Mouse (Mus musculus) liver, embryonic 14.5 days (tissue): ENCODE results near the gene Ubox5. TPM values are rescaled to one million over a fixed set of nuclear protein-coding genes. Genes with fewer than 3 reads are reported as not detected.

ENCODE experiments used
- ATAC-seq: fragments of 200-750 bp; cut with Nextera tagmentation; 2 replicates; pipeline ENCODE4 v1.8.0; 2017; ENCODE audit warnings: moderate number of reproducible peaks, mild to moderate bottlenecking, moderate library complexity; ENCODE audit not compliant: insufficient read depth
- DNase-seq, 3 experiments: peaks; one replicate each; pipeline ENCODE4 v3.0.0-alpha.2; 2012 to 2013; ENCODE audit warnings: low read depth in 3 of 3, low spot score in 3 of 3
- H3K27ac ChIP-seq: fragments of 300-500 bp; sonication (generic); 2 replicates; pipeline ENCODE4 v1.5.1; 2014; ENCODE audit warnings: moderate library complexity, mild to moderate bottlenecking, control low read depth, inconsistent platforms
- H3K27me3 ChIP-seq: fragments of 300-500 bp; sonication (generic); 2 replicates; pipeline ENCODE4 v1.6.1; 2014; ENCODE audit warnings: mild to moderate bottlenecking, low read length, moderate library complexity; ENCODE audit not compliant: control insufficient read depth, insufficient read depth
- H3K36me3 ChIP-seq: fragments of 300-500 bp; sonication (generic); replicated peaks from 2 replicates; pipeline ENCODE4 v1.6.1; 2014; ENCODE audit warnings: low read depth; ENCODE audit not compliant: control insufficient read depth, insufficient read depth
- H3K4me1 ChIP-seq, 2 experiments: fragments of 200-500 bp in 1 of 2; fragments of 300-500 bp in 1 of 2; sonication (generic) in 1 of 2; replicated peaks; 2 replicates each; pipeline ENCODE4 v1.6.1; 2012 to 2014; ENCODE audit warnings: antibody characterized with exemption in 1 of 2, inconsistent platforms in 1 of 2, low read length in 1 of 2; ENCODE audit not compliant: control insufficient read depth in 2 of 2, insufficient read depth in 2 of 2
- H3K4me2 ChIP-seq: fragments of 300-500 bp; sonication (generic); 2 replicates; pipeline ENCODE4 v1.6.1; 2014; ENCODE audit warnings: low read depth, mild to moderate bottlenecking, control low read depth, moderate library complexity
- H3K4me3 ChIP-seq, 2 experiments: fragments of 200-500 bp in 1 of 2; fragments of 300-500 bp in 1 of 2; sonication (generic) in 1 of 2; 2 replicates each; pipeline ENCODE4 v1.5.1; 2012 to 2014; ENCODE audit warnings: low read depth in 2 of 2, low read length in 2 of 2, mild to moderate bottlenecking in 2 of 2, control low read depth in 1 of 2, inconsistent platforms in 1 of 2, moderate library complexity in 1 of 2; ENCODE audit not compliant: insufficient read depth in 1 of 2
- H3K9ac ChIP-seq: fragments of 300-500 bp; sonication (generic); replicated peaks from 2 replicates; pipeline ENCODE4 v1.6.1; 2014; ENCODE audit warnings: mild to moderate bottlenecking, control low read depth, moderate library complexity
- H3K9me3 ChIP-seq: fragments of 300-500 bp; sonication (generic); 2 replicates; pipeline ENCODE4 v1.6.1; 2016; ENCODE audit warnings: low read length, mixed read lengths; ENCODE audit not compliant: control insufficient read depth
- CTCF ChIP-seq: IDR thresholded peaks from 2 replicates; pipeline ENCODE4 v1.5.1; 2016; ENCODE audit warnings: antibody characterized with exemption, low read depth, control low read depth
- EP300 ChIP-seq: IDR thresholded peaks from 2 replicates; pipeline ENCODE4 v1.6.1; 2016; ENCODE audit warnings: antibody characterized with exemption, low read depth
- WGBS: fragments of 180-500 bp; shearing (Covaris S2); extraction: QIAGEN DNeasy Blood & Tissue Kit; methylation state at CpG from one replicate; pipeline ENCODE4 v1.1.7; 2014; ENCODE audit not compliant: insufficient replicate concordance; 5-methylcytosine and 5-hydroxymethylcytosine counted together
- polyA plus RNA-seq, 2 experiments: library from polyadenylated mRNA; depleted of rRNA in 1 of 2; stranded (reverse) in 1 of 2; unstranded in 1 of 2; fragments of >200 nt; fragmentation: Nextera tagmentation in 1 of 2; extraction: Ambion mirVana in 1 of 2; gene quantifications; 2 replicates each; pipeline versions ENCODE4 v1.2.1 to v1.2.3; 2012 to 2014

Gene Ubox5
- polyA plus RNA-seq, 2 experiments, result 3.4 to 5.4 TPM

- Histone ChIP-seq H3K36me3 (no peaks in the 10 kb centered on the region), H3K9me3 (no peaks in the 10 kb centered on the region), H3K27ac (no peak overlapping the region), H3K9ac (no peak overlapping the region), H3K4me3 (peak overlapping the region in 1 of 2 experiments; percentile 25; a peak in 2 of 4 replicates), H3K4me1 (peaks cover 0 to 2% of the 10 kb centered on the region in 2 experiments; a peak in 2 of 4 replicates), H3K4me2 (peak overlapping the region; percentile 50), H3K27me3 (peaks cover 56% of the 10 kb centered on the region)
- WGBS, result 3% methylated on average over 38 of the region's 38 CpGs
- TF ChIP-seq CTCF (peak; percentile 49), EP300 (no peak)
- DNase-seq (no peak), ATAC-seq (no peak)
Observed at GRCm38 (mm10) chr2:130634739-130635411, 5.0 kb upstream of the Ubox5 start.

DNA sequence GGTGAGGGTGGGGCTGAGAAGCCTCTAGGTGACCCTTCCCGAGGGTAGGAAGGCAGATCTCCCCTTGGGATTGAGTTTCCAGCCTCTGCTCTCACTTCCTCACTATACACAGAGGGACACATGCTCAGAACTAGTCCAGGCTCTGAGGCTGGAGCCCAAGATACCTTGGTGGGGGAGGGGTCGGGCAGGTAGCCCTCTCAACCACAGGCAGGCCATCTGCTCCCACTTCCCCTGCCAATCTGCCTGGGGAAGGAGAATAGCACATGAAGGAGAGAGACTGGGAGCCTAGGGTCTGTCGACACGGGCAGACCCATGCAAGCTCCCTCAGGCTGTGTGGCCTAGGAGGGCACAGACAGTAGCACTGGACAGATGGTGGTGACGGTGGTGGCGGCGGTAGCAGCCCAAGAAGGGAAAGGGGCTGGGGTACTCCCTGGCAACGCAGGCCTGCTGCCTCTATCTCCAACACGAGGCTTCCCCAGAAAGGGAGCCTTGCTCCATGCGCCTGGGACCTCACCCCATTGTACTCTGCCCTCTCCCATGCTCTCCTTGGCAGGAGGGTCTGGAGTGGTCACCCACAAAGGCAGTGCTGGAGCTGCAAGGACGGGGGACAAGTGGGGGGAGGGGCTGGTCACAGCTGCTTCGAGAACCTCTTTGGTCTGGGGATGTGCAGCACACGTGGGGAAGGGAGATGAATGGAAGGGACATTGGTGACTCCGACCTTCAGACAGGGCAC is 4.3 kb upstream of the Ubox5 start:
- no peak for ATAC-seq
- peaks cover 56% of the 10 kb centered on the region for H3K27me3 ChIP-seq
- H3K4me1 ChIP-seq, result peaks cover 0 to 2% of the 10 kb centered on the region in 2 experiments; a peak in 2 of 4 replicates
- TF ChIP-seq CTCF (no peak), EP300 (no peak)
- H3K36me3 ChIP-seq, result no peaks in the 10 kb centered on the region
- no peak overlapping the region for H3K27ac ChIP-seq
- H3K9me3 ChIP-seq, result no peaks in the 10 kb centered on the region
- H3K4me3 ChIP-seq, result no peak overlapping the region
- no peak overlapping the region for H3K9ac ChIP-seq
- WGBS, result 38% methylated on average over 14 of the region's 14 CpGs
- no peak for DNase-seq
- peak overlapping the region; percentile 50; the same call in 1 of the 2 replicates for H3K4me2 ChIP-seq

GRCm38 (mm10) chr2:130632887-130633675 is 3.2 kb upstream of the Ubox5 start:
- DNase-seq (no peak), ATAC-seq (no peak)
- H3K27ac ChIP-seq, result no peak overlapping the region
- no peak overlapping the region for H3K4me2 ChIP-seq
- peaks cover 5 to 8% of the 10 kb centered on the region in 2 experiments for H3K4me1 ChIP-seq
- WGBS, result 46% methylated on average over 5 of the region's 5 CpGs
- peaks cover 54% of the 10 kb centered on the region for H3K27me3 ChIP-seq
- H3K9me3 ChIP-seq, result no peaks in the 10 kb centered on the region
- H3K4me3 ChIP-seq, result no peak overlapping the region
- H3K36me3 ChIP-seq, result no peaks in the 10 kb centered on the region
- H3K9ac ChIP-seq, result no peak overlapping the region
- TF ChIP-seq CTCF (no peak), EP300 (no peak)

GRCm38 (mm10) chr2:130632416-130632815 is 2.6 kb upstream of the Ubox5 start:
- TF ChIP-seq EP300, result no peak
- TF ChIP-seq CTCF, result no peak
- Histone ChIP-seq H3K36me3 (no peaks in the 10 kb centered on the region), H3K27ac (no peak overlapping the region), H3K4me1 (peaks cover 5 to 8% of the 10 kb centered on the region in 2 experiments), H3K4me2 (no peak overlapping the region), H3K9me3 (no peaks in the 10 kb centered on the region), H3K9ac (no peak overlapping the region), H3K4me3 (no peak overlapping the region), H3K27me3 (peaks cover 47% of the 10 kb centered on the region)
- 59% methylated on average over 1 of the region's 1 CpGs for WGBS
- no peak for ATAC-seq
- DNase-seq, result no peak
